Mouse (Mus musculus) left cerebral cortex, adult 11 months (tissue): ENCODE data around the gene Pgam1.
"Not testable (repeated sequence)": the region's sequence is repeated elsewhere in the genome, so short reads cannot be mapped to it uniquely, and the experiment has no call there.

Experiments used
- DNase-seq: peaks from one replicate; pipeline ENCODE4 v3.0.0; 2022; ENCODE audit warnings: low spot score

The Pgam1 gene

DNA sequence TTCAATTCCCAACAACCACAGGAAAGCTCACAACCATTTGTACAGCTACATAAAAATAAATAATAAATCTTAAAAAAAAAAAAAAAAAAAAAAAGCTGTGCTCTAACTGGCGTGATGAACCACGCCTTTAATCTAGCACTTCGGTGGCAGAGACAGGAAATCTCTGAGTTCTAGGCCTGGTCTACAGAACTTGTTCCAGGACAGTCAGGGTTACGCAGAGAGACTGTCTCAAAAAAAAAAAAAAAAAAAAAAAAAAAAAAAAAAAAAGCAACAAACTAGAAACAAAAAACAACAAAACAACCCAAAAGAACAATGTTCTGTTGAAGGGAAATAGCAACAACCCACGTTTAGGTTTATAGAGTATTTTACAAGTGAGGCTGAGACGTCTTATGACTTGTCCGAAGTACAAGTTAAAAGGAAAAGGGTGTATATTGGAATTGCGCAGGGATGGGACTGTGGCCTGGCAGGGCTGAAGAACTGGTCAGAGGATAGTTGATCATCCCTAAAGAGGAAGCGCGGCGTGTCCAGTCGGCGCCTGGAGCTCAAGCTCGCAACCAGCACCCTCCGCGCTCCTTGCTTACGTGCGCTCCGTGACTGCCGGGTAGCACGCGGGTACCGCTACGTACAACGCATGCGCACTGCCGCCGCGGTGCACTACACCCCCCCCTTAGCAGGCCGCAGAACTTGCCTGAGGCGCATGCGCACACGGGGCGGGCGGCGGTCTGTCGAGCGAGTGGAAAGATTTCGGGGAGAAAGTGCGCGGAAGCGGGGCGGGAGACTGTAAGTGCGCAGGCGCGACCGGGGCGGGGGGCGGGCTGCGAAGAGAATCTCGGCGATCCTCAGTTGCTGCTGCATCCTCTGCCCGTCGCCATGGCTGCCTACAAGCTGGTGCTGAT is at the start of gene Pgam1:
Pgam1 (plus strand) TSS at position 746 of the 896 bp plus-strand sequence.
- peak; percentile 92 for DNase-seq

DNA sequence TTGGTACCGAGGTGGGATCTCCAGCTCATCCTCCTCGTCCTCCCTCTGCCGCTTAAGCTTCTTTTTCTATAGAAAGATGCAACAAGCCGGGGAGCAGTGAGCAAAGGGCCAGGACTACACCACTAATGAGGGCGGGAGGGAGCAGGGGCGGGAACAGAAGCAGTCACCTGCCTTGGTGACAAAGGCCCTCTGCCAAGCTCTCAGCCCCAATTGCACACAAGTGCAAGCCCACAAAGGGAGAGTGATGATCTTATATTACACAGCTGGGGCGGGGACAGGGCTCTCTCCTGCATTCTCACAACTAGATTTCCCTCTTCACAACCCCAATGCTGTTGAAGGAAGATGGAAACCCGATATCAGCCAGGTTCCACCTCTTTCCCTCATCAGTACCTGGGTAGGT is 45.0 kb upstream of the Pgam1 start:
- DNase-seq = no peak

DNA sequence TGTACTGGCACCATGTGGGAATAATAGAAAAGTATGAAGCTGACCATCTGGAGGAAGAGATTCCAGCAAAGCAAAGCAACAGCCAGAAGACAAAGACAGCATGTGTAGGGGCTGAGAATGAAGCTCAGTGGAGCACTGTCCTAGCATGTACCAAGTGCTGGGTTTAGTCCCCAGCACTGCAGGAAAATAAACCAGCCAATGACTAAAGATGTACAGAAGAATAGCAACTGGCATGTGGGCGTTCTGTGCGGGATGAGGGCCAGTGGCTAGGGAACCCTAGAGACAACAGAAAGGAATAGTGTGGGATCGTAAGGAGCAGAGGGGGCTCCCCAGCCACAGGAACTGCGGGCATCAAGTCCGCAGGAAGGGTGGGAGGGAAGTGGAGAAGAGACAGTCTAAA is 42.4 kb upstream of the Pgam1 start:
- no peak for DNase-seq

DNA sequence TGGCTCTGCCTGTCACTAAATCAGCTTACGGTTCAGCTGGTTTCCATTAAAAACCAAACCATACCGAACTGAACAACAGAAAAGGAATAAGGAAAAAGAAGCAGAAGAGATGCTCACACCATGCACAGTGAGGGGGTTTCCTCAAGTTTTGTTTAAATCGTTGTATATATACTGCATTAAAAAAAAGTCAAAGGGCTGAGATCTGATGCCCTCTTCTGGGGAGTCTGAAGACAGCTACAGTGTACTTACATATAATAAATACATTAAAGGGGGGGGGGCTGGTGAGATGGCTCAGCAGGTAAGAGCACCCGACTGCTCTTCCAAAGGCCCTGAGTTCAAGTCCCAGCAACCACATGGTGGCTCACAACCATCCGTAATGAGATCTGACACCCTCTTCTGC is 41.8 kb upstream of the Pgam1 start:
- not testable (repeated sequence) for DNase-seq

DNA sequence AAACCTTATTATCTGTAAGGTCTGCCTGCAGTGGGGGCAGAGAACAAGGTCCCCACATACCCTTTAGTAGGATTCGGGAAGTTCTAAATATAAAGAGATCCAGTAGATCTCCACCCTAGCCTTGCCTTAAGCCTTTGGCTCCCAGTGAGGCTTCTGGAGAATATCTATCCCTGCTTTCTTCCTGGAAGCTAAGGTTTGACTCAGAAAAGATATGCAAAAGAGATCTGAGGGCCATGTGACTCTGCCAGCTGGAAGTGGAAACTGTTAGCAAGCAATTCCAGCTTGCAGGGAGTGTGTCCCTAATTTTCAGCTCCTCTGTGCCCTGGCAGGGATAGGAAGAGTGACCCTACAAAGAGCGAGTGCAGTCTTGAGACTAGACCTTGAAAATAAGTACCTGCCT is 39.4 kb upstream of the Pgam1 start:
- DNase-seq = no peak

DNA sequence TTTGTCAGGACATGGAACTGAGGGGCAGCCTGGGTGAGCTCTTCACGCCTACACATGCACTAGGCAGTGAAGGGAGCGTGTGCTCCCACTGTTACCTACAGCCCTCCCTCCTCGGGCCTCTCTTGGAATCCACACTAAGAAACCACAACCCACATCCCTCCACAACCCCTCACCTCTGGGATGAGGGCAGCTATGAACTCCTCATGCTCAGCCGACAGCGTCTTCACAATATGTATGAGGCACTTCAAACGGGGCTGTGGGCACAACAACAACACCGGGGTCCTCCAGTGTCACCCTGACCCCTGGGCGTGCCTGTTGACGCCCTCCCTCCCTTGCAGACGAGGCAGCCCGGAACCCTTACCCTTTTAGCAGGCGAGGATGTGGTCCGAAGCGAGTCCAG is 37.4 kb upstream of the Pgam1 start:
- DNase-seq = no peak

DNA sequence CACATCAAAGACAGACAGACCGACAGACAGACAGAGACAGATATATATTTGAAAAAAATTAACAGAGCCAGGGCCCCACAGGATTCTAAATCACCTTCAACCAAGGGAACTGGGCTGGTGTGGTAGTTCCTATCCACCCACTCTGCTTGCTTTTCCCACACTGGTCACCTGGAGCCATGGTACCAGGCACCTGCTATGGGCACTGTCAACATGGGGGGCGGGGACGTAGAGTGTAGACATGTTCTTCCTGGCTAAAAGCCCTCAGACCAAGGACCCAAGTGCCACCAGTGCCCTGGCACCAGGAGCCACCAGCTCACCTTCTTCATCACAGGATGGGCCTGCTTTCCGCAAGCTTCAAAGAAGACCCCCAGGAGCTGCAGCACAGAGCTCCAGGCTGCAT is 29.9 kb upstream of the Pgam1 start:
- DNase-seq = no peak

DNA sequence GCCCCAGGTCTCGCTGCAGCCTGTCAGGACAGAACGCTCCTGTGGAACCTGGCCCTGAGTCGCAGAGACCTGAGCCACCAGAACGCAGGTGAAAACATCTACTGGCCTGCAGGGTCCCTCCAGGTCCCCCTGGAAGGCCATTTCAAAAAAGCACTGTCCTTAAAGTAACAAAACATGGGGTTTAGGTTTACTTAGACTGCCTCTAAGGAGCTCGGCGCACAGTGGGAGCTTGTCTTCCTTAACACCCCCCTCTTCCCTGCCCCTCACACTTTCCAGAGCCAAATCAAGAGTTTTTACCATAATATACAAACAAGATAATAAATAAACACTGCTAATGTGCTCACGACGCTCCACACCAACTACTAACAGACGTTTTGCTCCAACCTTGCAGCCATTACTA is 27.8 kb upstream of the Pgam1 start:
- DNase-seq = no peak

DNA sequence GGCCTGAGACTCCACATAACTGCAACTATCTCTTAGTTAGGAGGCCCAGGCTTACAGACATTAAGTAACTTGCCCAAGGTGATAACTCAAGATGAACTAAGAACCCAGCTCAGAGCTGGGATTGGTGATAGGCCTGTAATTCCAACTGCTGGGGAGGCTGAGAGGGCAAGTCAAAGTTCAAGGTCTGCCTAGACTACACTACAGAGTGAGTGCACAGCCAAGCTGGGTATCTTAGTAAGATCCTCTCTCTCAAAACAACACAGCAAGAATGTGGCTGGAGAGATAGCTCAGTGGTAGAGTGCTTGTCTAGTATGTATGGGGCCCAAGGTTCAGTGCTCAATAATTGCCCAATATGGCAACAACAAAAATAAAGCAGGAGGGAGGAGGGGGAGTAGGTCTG is 23.5 kb upstream of the Pgam1 start:
- DNase-seq = no peak

DNA sequence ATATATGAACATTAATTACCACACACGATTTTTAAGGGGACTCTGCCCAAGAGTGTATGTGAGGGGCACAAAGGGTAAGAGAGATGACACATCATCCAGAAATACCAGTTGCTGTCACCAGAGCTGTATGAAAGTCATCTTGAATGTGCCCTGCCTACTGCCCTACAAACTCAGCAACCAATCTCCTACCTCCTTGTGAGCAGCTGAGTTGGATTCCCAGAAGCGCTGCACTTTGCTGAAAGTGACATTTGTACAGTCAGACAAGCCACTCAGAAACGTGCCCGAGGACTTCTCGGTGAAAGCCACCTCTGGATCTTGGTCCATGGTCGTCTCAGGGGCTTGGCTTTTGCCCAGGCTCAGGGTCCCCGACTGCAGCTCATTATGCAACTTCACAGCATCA is 16.8 kb upstream of the Pgam1 start:
- DNase-seq = no peak

DNA sequence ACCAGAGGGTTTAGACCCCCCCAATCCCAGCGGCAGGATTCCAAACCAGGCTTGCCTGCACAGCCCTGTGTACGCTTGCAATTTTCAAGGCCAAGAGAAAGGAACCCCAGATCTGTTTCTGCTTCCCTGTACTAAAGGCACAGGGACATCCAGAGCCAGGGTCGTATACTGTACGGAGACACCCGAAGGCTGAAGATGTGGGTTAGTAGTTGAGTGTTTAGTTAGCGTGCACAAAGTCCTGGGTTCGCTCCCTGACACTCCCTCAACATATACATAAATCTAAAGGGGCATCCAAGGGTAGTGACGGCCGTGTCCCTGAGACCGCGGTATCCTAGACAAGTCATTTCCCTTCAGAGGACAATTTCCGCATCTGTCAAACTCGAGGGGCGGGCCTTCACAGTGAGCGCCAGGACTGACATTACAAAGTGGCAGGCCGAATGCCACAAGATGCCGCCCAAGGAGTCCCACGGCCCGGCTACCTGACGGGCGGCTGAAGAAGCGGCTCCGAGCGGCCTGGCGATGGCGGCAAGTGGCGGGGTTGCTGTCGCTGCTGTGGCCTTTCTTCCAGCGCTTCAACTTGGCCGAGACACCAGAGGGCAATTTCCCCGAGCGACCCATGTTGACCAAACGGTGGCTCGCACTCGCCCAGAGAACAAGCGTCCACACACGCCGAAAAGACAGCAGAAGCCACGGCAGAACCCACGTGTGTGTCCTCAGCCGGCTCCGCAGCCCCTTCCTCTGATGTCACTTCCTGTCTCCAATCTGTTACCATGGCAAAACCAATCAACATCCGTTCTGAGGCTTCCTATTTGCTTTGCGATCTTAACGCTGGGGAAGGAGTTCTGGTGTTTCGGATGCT is 16.0 kb upstream of the Pgam1 start, which contains the start of gene Rrp12:
Rrp12 (minus strand) TSS at position 714 of the 859 bp plus-strand sequence.
- DNase-seq = peak; percentile 82

DNA sequence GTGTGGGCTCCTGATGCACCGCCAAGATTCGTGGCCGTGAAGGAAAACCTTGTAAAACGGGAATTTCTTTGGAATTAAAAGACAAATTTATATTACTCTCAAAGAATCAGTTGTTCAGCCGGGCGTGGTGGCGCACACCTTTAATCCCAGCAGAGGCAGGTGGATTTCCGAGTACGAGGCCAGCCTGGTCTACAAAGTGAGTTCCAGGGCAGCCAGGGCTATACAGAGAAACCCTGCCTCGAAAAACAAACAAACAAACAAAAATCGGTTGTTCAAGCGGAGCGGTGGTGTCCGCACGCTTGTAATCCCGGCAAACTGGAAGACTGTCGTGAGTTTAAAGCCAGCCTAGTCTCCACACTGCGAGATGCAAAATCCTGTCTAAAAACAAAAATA is 15.4 kb upstream of the Pgam1 start:
- DNase-seq = no peak

DNA sequence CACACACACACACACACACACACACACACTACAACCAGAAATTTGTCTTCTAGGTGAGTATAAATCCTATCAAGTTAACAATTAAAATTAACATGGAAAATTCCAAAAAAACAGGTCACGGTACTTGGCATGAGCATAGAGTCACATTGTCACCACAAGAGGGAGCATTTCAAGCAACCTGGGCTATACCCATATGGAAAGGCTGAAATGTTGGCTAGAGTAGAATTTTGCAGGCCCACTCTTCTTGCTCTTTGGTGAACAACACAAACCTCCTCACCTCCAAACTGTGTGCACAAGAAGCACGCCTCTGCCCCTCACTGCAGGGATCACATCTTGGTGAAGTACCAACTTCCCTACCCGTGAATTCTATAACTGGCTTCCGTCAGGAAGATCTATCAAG is 12.9 kb upstream of the Pgam1 start:
- no peak for DNase-seq

DNA sequence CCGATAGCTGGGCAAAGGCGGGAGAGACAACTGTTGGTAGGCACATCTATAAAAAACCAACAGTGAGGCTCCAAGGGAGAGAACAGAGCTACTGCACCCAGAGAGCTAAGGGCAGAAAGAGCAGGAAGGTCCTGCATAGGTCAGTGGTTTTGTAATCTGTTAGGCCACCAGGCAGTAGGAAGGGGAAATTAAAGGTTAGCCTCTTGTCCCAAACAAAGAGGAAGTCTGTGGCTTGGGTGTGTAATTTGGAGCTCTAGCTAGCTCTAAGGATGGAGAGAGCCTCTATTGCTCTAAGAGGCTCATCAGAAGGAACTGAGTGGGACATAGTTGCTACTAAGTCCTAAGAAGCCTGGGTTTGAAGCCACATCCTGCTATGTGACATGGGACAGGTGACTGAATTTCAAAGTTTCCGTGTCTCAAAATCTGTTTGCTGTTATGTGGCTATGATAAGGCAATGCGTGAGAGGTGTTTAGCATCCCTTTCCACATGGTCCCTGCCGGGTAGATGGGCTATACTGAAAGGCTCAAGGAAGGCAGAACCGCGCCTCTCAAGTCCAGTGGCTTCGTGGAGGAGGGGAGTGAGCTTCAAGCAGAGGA is 11.1 kb upstream of the Pgam1 start:
- no peak for DNase-seq

DNA sequence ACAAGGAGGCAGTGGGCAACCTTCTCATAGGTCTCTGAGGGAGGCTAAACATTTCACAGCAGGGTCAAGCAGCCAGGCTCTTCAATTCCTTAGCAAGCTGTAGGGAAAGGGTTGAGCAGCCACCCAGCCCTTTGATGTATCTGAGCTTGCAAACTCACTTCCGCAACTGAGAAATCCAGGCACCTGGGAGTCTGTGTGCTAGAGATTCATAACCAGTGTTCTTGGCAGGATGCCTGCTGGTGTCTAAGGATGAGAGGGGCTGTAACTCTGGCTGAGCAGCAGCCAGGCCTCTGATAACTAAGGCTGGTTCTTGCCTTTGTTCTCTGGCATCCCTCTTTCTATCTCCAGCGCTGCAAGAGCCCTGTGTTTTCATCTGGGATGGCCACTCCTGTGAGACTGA is 10.0 kb upstream of the Pgam1 start:
- no peak for DNase-seq

DNA sequence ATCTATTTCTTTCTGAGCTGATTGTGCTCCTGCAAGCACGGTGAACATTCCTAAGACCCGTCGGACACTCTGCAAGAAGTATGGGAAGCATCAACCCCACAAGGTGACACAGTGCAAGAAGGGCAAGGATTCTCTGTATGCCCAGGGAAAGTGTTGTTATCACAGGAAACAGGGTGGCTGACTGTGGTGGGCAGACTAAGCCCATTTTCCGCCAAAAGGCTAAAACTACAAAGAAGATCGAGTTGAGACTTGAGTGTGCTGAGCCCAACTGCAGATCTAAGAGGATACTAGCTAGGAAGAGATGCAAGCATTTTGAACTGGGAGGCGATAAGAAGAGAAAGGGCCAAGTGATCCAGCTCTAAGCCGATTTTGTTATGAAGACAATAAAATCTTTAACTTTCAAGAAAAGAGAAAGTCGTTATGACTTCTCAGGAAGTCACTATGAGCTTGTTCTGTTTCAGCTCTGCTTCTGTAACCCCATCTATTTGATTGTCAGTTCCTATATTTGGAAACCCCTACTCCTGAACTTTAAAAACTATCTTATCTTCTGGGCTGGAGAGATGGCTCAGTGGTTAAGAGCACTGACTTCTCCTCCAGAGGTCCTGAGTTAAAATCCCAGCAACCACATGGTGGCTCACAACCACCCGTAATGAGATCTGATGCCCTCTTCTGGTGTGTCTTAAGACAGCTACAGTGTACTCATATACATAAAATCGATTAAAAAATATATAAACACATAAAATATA is 8.7 kb upstream of the Pgam1 start:
- no peak for DNase-seq

DNA sequence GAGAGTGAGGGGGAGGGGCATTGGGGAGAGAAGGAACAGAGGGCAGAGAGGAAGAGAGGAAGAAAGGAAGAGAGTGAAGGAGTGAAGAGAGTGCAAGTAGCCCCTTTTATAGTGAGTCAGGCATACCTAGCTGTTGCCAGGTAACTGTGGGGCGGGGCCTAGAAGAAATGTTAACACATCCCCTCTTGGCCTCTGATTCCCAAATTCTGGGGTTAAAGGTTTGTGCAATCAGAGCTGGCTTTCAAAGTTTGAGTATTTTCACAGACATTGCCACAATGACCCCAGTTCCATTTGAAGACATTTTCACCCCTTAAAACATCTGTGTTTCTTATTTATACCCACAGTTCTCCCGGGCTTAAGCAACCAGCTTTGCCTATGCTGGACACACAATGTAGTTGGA is 6.5 kb upstream of the Pgam1 start:
- no peak for DNase-seq

DNA sequence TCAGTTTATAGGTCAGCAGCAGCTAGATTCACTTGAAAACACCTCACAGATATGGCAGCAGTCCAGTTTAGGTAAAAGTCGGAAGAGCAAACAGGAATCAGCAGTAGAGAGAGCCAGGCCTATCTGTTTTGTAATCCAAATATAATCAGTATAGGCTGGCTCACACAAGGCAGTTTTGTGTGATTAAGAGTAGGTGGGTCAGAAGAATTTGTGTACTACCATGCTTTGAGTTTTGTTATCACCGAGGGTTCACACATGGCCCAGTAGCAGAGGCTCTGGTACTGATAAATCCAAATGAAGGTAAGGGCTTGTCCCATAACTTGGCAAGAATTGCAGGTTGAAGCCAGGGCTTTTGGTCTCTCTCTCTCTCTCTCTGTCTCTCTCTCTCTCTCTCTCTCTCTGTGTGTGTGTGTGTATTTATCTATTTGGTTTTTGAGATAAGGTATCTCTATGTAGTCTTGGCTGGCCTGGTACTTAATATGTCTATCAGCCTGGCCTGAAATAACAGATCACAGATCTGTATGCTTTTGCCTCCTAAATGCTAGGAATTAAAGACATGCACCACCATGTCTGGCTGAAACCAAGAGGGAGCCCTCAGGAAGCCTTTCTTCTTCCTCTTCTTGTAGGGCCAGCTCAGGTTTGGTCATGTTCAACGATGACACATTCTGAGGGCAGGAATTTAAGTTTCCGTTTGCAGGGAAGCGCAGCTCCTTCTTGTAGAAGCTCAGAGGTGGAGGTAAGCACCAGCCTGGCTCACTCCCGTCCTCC is 5.2 kb upstream of the Pgam1 start:
- DNase-seq = no peak

DNA sequence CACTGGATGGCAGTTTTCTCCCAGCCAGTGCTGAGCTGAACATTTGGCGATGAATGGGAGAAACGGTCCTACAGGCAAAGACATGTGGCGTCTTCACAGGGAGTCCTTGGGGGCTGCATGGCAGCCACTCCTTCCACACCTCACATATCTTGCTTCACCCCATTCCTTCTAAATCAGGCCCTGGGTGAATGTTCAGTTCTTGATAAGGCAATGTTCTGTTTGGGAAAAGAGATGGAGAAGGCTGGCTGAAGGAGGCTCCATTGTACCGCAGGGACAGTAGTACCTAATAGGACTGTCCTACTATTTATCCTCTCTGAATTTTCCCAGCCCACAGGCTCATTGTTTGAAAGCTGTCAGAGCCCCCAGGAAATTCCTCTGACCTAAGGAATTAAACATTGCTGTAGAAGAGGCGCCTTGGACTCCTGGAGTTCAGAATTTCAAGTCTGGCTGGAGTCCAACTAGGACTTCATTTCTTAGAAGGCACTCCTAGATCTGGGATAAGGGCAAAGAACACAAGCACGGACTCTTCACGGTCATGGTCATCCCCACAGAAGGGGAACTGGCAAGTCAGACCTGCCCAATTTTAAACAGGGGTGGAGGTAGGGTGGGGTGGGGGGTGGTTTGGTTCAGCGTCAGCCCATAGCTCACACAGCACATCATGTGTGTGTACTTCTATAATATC is 4.5 kb upstream of the Pgam1 start:
- DNase-seq = no peak

DNA sequence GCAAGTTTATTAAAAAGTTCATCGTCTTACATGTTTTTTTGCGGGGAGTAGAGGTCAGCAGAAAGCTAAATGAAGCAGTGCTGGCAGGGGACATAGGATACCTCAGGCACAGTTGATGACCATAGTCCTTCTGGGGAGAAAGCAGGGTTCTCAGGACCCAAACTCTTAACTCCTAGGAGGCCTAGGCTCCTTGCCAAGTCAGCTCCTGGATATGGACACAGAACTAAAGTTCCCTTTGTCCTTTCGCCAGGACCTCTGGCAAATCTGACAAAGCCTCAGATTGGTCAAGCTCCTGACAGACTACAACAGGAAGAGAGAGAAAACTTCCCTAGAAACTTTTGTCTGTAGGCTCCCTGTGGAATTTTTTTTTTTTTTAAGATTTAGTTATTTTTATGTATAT is 3.0 kb upstream of the Pgam1 start:
- DNase-seq = no peak

DNA sequence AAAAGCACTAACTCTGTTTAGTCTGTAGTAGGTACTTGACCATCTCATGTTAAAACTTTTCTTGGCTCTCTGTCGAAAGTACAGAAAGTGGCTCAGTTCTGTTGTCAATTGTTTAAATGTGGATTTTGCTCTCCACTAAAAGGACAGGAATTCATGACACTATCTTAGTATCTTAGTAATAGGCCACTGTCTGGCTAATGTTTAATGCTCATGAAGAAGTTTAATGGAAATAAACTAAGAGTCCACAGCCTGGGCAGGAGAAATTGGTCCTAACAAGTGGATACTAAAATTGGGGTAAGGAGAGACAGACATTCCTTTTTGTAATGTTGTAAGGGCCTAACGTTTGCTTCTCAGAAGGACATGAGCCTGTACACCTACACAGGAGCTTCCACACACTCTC is 1.3 kb upstream of the Pgam1 start:
- DNase-seq = no peak
